Mouse (Mus musculus) liver, embryonic 14.5 days (tissue): Measurements from ENCODE around the gene Cntln. TPM values are rescaled to one million over a fixed set of nuclear protein-coding genes. Genes with fewer than 3 reads are reported as not detected.
A peak's percentile ranks its signal among the peaks of the same experiment; 100 is the strongest.

Source experiments
- ATAC-seq: fragments of 200-750 bp; cut with Nextera tagmentation; 2 replicates; pipeline ENCODE4 v1.8.0; 2017; ENCODE audit warnings: moderate number of reproducible peaks, mild to moderate bottlenecking, moderate library complexity; ENCODE audit not compliant: insufficient read depth
- DNase-seq, 3 experiments: peaks; one replicate each; pipeline ENCODE4 v3.0.0-alpha.2; 2012 to 2013; ENCODE audit warnings: low read depth in 3 of 3, low spot score in 3 of 3
- H3K27ac ChIP-seq: fragments of 300-500 bp; sonication (generic); 2 replicates; pipeline ENCODE4 v1.5.1; 2014; ENCODE audit warnings: moderate library complexity, mild to moderate bottlenecking, control low read depth, inconsistent platforms
- H3K27me3 ChIP-seq: fragments of 300-500 bp; sonication (generic); 2 replicates; pipeline ENCODE4 v1.6.1; 2014; ENCODE audit warnings: mild to moderate bottlenecking, low read length, moderate library complexity; ENCODE audit not compliant: control insufficient read depth, insufficient read depth
- H3K36me3 ChIP-seq: fragments of 300-500 bp; sonication (generic); replicated peaks from 2 replicates; pipeline ENCODE4 v1.6.1; 2014; ENCODE audit warnings: low read depth; ENCODE audit not compliant: control insufficient read depth, insufficient read depth
- H3K4me1 ChIP-seq, 2 experiments: fragments of 200-500 bp in 1 of 2; fragments of 300-500 bp in 1 of 2; sonication (generic) in 1 of 2; replicated peaks; 2 replicates each; pipeline ENCODE4 v1.6.1; 2012 to 2014; ENCODE audit warnings: antibody characterized with exemption in 1 of 2, inconsistent platforms in 1 of 2, low read length in 1 of 2; ENCODE audit not compliant: control insufficient read depth in 2 of 2, insufficient read depth in 2 of 2
- H3K4me2 ChIP-seq: fragments of 300-500 bp; sonication (generic); 2 replicates; pipeline ENCODE4 v1.6.1; 2014; ENCODE audit warnings: low read depth, mild to moderate bottlenecking, control low read depth, moderate library complexity
- H3K4me3 ChIP-seq, 2 experiments: fragments of 200-500 bp in 1 of 2; fragments of 300-500 bp in 1 of 2; sonication (generic) in 1 of 2; 2 replicates each; pipeline ENCODE4 v1.5.1; 2012 to 2014; ENCODE audit warnings: low read depth in 2 of 2, low read length in 2 of 2, mild to moderate bottlenecking in 2 of 2, control low read depth in 1 of 2, inconsistent platforms in 1 of 2, moderate library complexity in 1 of 2; ENCODE audit not compliant: insufficient read depth in 1 of 2
- H3K9ac ChIP-seq: fragments of 300-500 bp; sonication (generic); replicated peaks from 2 replicates; pipeline ENCODE4 v1.6.1; 2014; ENCODE audit warnings: mild to moderate bottlenecking, control low read depth, moderate library complexity
- H3K9me3 ChIP-seq: fragments of 300-500 bp; sonication (generic); 2 replicates; pipeline ENCODE4 v1.6.1; 2016; ENCODE audit warnings: low read length, mixed read lengths; ENCODE audit not compliant: control insufficient read depth
- CTCF ChIP-seq: IDR thresholded peaks from 2 replicates; pipeline ENCODE4 v1.5.1; 2016; ENCODE audit warnings: antibody characterized with exemption, low read depth, control low read depth
- EP300 ChIP-seq: IDR thresholded peaks from 2 replicates; pipeline ENCODE4 v1.6.1; 2016; ENCODE audit warnings: antibody characterized with exemption, low read depth
- WGBS: fragments of 180-500 bp; shearing (Covaris S2); extraction: QIAGEN DNeasy Blood & Tissue Kit; methylation state at CpG from one replicate; pipeline ENCODE4 v1.1.7; 2014; ENCODE audit not compliant: insufficient replicate concordance; 5-methylcytosine and 5-hydroxymethylcytosine counted together
- polyA plus RNA-seq, 2 experiments: library from polyadenylated mRNA; depleted of rRNA in 1 of 2; stranded (reverse) in 1 of 2; unstranded in 1 of 2; fragments of >200 nt; fragmentation: Nextera tagmentation in 1 of 2; extraction: Ambion mirVana in 1 of 2; gene quantifications; 2 replicates each; pipeline versions ENCODE4 v1.2.1 to v1.2.3; 2012 to 2014

The Cntln gene
- polyA plus RNA-seq, 2 experiments = 1.5 to 1.7 TPM

GRCm38 (mm10) chr4:84876347-84876746, 7.8 kb upstream of the Cntln start:
- 36% methylated on average over 3 of the region's 3 CpGs for WGBS
- Histone ChIP-seq H3K9me3 (no peaks in the 10 kb centered on the region), H3K27ac (no peak overlapping the region), H3K4me2 (no peak overlapping the region), H3K27me3 (no peaks in the 10 kb centered on the region), H3K9ac (no peak overlapping the region), H3K4me3 (no peak overlapping the region), H3K4me1 (no peaks in the 10 kb centered on the region), H3K36me3 (no peaks in the 10 kb centered on the region)
- ATAC-seq (no peak), DNase-seq (no peak)
- peak; percentile 29; the same call in 1 of the 2 replicates for TF ChIP-seq CTCF
- no peak for TF ChIP-seq EP300

- Histone ChIP-seq H3K9ac (no peak overlapping the region), H3K27ac (no peak overlapping the region), H3K27me3 (no peaks in the 10 kb centered on the region; the same call in 1 of the 2 replicates), H3K4me3 (no peak overlapping the region), H3K9me3 (no peaks in the 10 kb centered on the region), H3K36me3 (no peaks in the 10 kb centered on the region), H3K4me2 (peak overlapping the region; percentile 70), H3K4me1 (peaks cover 3 to 4% of the 10 kb centered on the region in 2 experiments; a peak in 1 of 4 replicates)
- DNase-seq (no peak), ATAC-seq (no peak; the same call in 1 of the 2 replicates)
- 78% methylated on average over 12 of the region's 12 CpGs for WGBS
- TF ChIP-seq CTCF = no peak
- no peak for TF ChIP-seq EP300
Measured at GRCm38 (mm10) chr4:84883646-84884045, 463 bp upstream of the Cntln start.

DNA sequence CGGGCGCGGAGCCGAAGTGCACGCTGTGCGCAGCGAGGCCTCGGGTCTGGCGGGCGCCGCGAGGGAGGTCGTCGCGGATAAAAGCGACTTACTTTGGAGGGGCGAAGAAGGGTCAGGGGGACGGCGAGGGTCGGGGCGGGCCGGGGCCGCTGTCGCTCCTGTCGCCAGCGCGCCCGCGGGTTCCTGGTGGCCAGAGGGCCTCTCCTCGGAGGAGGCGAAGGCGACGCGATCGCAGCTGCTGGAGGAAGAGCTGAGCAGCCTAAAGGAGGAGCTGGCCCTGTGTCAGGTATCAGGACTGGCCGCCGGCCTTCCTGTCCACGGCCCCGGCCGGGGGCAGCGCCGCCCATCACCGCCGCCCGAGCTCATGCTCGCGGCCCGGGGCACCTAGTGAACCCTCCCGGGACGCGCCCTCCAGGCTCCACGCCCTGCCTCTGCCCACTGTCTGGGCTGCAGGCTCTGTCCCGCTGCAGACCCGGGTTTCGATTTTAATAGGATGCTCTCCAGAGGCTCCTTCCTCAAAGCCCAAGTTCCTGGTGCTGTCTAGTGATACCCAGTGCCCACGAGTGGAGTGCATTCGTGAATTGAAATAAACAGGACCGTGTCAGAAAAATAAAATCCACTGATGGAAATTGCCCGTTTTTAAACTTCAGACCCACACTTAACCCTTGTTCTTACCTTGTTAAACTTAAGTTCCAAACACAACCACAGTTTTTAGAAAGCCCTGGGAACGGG, 596 bp downstream of the Cntln start:
- H3K4me3 ChIP-seq = peak overlapping the region; percentile 61 to 63
- DNase-seq (no peak), ATAC-seq (peak; percentile 65)
- H3K9me3 ChIP-seq = no peaks in the 10 kb centered on the region
- no peaks in the 10 kb centered on the region for H3K36me3 ChIP-seq
- TF ChIP-seq EP300 (no peak), CTCF (no peak)
- peak overlapping the region; percentile 70 for H3K4me2 ChIP-seq
- H3K9ac ChIP-seq = peak overlapping the region; percentile 58
- no peaks in the 10 kb centered on the region; the same call in 1 of the 2 replicates for H3K27me3 ChIP-seq
- 2% methylated on average over 52 of the region's 60 CpGs for WGBS
- H3K27ac ChIP-seq = no peak overlapping the region
- peaks cover 3 to 4% of the 10 kb centered on the region in 2 experiments; a peak in 1 of 4 replicates for H3K4me1 ChIP-seq

GRCm38 (mm10) chr4:84885271-84885540, 1.1 kb downstream of the Cntln start:
- no peak for TF ChIP-seq CTCF
- TF ChIP-seq EP300 = no peak
- H3K27ac ChIP-seq = no peak overlapping the region
- H3K4me2 ChIP-seq = peak overlapping the region; percentile 70
- 75% methylated on average over 1 of the region's 1 CpGs for WGBS
- H3K9me3 ChIP-seq = no peaks in the 10 kb centered on the region
- DNase-seq = no peak
- no peaks in the 10 kb centered on the region for H3K36me3 ChIP-seq
- H3K4me3 ChIP-seq = peak overlapping the region in 1 of 2 experiments; percentile 63; a peak in 3 of 4 replicates
- no peaks in the 10 kb centered on the region; the same call in 1 of the 2 replicates for H3K27me3 ChIP-seq
- no peak for ATAC-seq
- no peak overlapping the region for H3K9ac ChIP-seq
- peaks cover 3 to 4% of the 10 kb centered on the region in 2 experiments; a peak in 1 of 4 replicates for H3K4me1 ChIP-seq

- H3K27me3 ChIP-seq = no peaks in the 10 kb centered on the region
- H3K36me3 ChIP-seq = no peaks in the 10 kb centered on the region
- ATAC-seq (no peak), DNase-seq (no peak)
- no peak overlapping the region for H3K27ac ChIP-seq
- TF ChIP-seq CTCF (peak; percentile 26; the same call in 1 of the 2 replicates), EP300 (no peak)
- no peak overlapping the region for H3K9ac ChIP-seq
- H3K4me1 ChIP-seq = no peaks in the 10 kb centered on the region
- 62% methylated on average over 1 of the region's 1 CpGs for WGBS
- H3K4me3 ChIP-seq = no peak overlapping the region
- H3K9me3 ChIP-seq = no peaks in the 10 kb centered on the region
- H3K4me2 ChIP-seq = no peak overlapping the region
Measured at GRCm38 (mm10) chr4:84918393-84918792, 34.3 kb downstream of the Cntln start.
